ENCODE assay signal across 7 mouse cellular contexts in the genomic region with DNA sequence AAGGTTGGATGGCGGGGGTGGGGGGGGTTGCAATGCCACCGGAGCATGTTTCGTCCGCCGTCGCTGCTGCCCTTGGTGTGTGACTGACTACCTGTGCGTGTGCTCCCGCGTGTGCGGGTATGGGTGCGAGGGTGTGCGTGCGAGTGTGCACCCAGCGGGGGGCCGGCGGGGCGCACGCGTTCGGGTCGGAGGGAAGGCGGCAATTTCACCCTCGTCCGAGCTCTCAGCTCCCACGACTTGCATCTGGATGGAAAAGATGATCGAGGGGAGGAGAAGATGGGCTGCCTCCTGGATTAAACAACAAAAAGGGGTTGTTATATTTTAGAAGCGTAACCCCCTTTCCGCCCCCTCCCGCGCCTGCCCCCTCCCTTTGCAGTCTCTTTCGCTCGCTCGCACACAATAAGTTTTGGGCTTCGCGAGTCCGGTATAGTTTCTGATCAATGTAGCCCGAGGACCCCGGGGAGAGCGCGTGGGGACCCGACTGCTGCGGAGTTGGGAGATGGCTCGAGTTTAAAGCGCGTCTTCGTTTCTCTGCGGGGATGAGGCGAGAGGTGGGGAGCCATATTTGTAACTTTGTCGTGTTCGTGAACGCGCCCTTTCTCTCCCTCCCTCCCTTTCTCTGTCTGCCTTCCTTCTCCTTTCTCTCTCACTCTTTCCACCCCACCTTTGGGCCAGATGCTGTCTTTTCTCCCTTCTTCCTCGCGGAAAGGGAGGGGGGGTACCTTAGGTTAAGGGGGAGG. TPM values are rescaled to one million over a fixed set of nuclear protein-coding genes. Genes with fewer than 3 reads are reported as not detected.
DNase-seq lines count a peak whose midpoint lies in the region; ATAC-seq lines count a peak whose summit lies in the region.

No protein-coding gene starts in this region.

- peak overlapping the region; percentile 86 for H3K9ac ChIP-seq in midbrain, embryonic 14.5 days (replicated peaks; ENCODE audit: low read length)
- peak overlapping the region; percentile 93 for H3K9ac ChIP-seq in stomach, embryonic 16.5 days (ENCODE audit: low read length)

- DNase-seq in forelimb bud, embryonic 11.5 days (ENCODE audit: low read depth, low spot score) = peak; percentile 19
- DNase-seq in kidney, postnatal 10 days = peak; percentile 55
- DNase-seq in midbrain, embryonic 14.5 days = peak; percentile 72

- H3K27ac ChIP-seq in brown adipose tissue, adult 24 weeks (replicated peaks; ENCODE audit: low read depth, low read length) = peak overlapping the region; percentile 99
- peak overlapping the region; percentile 98 for H3K27ac ChIP-seq in midbrain, embryonic 14.5 days (replicated peaks; ENCODE audit: low read depth, low read length)
- peak overlapping the region; percentile 99 for H3K27ac ChIP-seq in stomach, embryonic 16.5 days (ENCODE audit: low read length)

- peaks cover 13% of the 10 kb centered on the region for H3K36me3 ChIP-seq in megakaryocyte, embryonic 14.5 days (replicated peaks; ENCODE audit: low read length)
- no peaks in the 10 kb centered on the region for H3K36me3 ChIP-seq in midbrain, embryonic 14.5 days (ENCODE audit: control insufficient read depth, insufficient read depth, low read length)
- no peaks in the 10 kb centered on the region for H3K36me3 ChIP-seq in stomach, embryonic 16.5 days (ENCODE audit: control insufficient read depth, insufficient read depth, low read length)

- H3K9me3 ChIP-seq in megakaryocyte, embryonic 14.5 days = no peaks in the 10 kb centered on the region
- H3K9me3 ChIP-seq in midbrain, embryonic 14.5 days (ENCODE audit: control insufficient read depth, low read length) = no peaks in the 10 kb centered on the region
- H3K9me3 ChIP-seq in stomach, embryonic 16.5 days (replicated peaks; ENCODE audit: control insufficient read depth, low read length) = no peaks in the 10 kb centered on the region

- H3K27me3 ChIP-seq in megakaryocyte, embryonic 14.5 days (replicated peaks) = peaks cover 6% of the 10 kb centered on the region
- no peaks in the 10 kb centered on the region for H3K27me3 ChIP-seq in midbrain, embryonic 14.5 days (ENCODE audit: control insufficient read depth, insufficient read depth, low read length)
- H3K27me3 ChIP-seq in stomach, embryonic 16.5 days (ENCODE audit: control insufficient read depth, insufficient read depth, low read length) = no peaks in the 10 kb centered on the region

- peak overlapping the region; percentile 66 for H3K4me2 ChIP-seq in midbrain, embryonic 14.5 days (ENCODE audit: low read length)
- peak overlapping the region; percentile 86 for H3K4me2 ChIP-seq in stomach, embryonic 16.5 days (ENCODE audit: low read depth, low read length)

- peaks cover 23% of the 10 kb centered on the region for H3K4me1 ChIP-seq in megakaryocyte, embryonic 14.5 days
- H3K4me1 ChIP-seq in brown adipose tissue, adult 24 weeks (ENCODE audit: control insufficient read depth, insufficient read depth, insufficient read length, low read length) = peaks cover 9% of the 10 kb centered on the region
- peaks cover 27% of the 10 kb centered on the region for H3K4me1 ChIP-seq in midbrain, embryonic 14.5 days (ENCODE audit: control insufficient read depth, insufficient read depth, low read length)
- H3K4me1 ChIP-seq in stomach, embryonic 16.5 days (ENCODE audit: control insufficient read depth, insufficient read depth, low read length) = peaks cover 24% of the 10 kb centered on the region

- H3K4me3 ChIP-seq in megakaryocyte, embryonic 14.5 days (replicated peaks) = peak overlapping the region; percentile 99
- H3K4me3 ChIP-seq in brown adipose tissue, adult 24 weeks (ENCODE audit: insufficient read depth, low read depth, low read length) = peak overlapping the region; percentile 93
- peak overlapping the region; percentile 85 for H3K4me3 ChIP-seq in midbrain, embryonic 14.5 days (replicated peaks; ENCODE audit: low read depth, low read length)
- H3K4me3 ChIP-seq in stomach, embryonic 16.5 days (replicated peaks; ENCODE audit: low read length) = peak overlapping the region; percentile 70

- WGBS in midbrain, embryonic 14.5 days = under 1% methylated on average over 53 of the region's 54 CpGs
- WGBS in stomach, embryonic 16.5 days = under 1% methylated on average over 53 of the region's 54 CpGs

- no peak for ATAC-seq in megakaryocyte, adult 5-6 weeks (ENCODE audit: poor library complexity, severe bottlenecking)
- ATAC-seq in midbrain, embryonic 14.5 days (ENCODE audit: low FRiP score, low TSS enrichment) = no peak
- no peak for ATAC-seq in stomach, embryonic 16.5 days (ENCODE audit: insufficient read depth, low FRiP score)

RNA-seq across cellular contexts. Expression of a gene that starts 0.8 kb away (rescaled TPM):
- polyA plus RNA-seq in megakaryocyte, embryonic 14.5 days (2012; ENCODE audit: insufficient read depth, low replicate concordance) = 15.3 and 263 TPM in 2 replicates
- total RNA-seq in megakaryocyte, adult 5-6 weeks (2015) = 257 and 275 TPM in 2 replicates
- total RNA-seq in megakaryocyte, adult 5-6 weeks (2017) = 587 and 621 TPM in 2 replicates
- 578 and 694 TPM in 2 replicates for polyA plus RNA-seq in brown adipose tissue, adult 24 weeks (2012; ENCODE audit: insufficient read depth, insufficient read length, missing spikeins)
- 81.0 and 82.1 TPM in 2 replicates for polyA plus RNA-seq in midbrain, embryonic 14.5 days (2014; fragmentation: Nextera tagmentation; extraction: Ambion mirVana)
- 117 and 125 TPM in 2 replicates for polyA plus RNA-seq in stomach, embryonic 16.5 days (2015; fragmentation: Nextera tagmentation; extraction: Ambion mirVana)

RNA-seq across cellular contexts. Expression of a gene that starts 59.9 kb away (rescaled TPM):
- polyA plus RNA-seq in megakaryocyte, embryonic 14.5 days (2012; ENCODE audit: insufficient read depth, low replicate concordance) = not detected in 2 replicates
- not detected in 2 replicates for total RNA-seq in megakaryocyte, adult 5-6 weeks (2015)
- not detected in 2 replicates for total RNA-seq in megakaryocyte, adult 5-6 weeks (2017)
- polyA plus RNA-seq in brown adipose tissue, adult 24 weeks (2012; ENCODE audit: insufficient read depth, insufficient read length, missing spikeins) = not detected in 2 replicates
- not detected in 2 replicates for polyA plus RNA-seq in midbrain, embryonic 14.5 days (2014; fragmentation: Nextera tagmentation; extraction: Ambion mirVana)
- polyA plus RNA-seq in stomach, embryonic 16.5 days (2015; fragmentation: Nextera tagmentation; extraction: Ambion mirVana) = not detected in 2 replicates

Comparison
In these comparisons a context has a peak if more than half of its experiments do, and no peak if none do; other contexts are left out.
1. DNase-seq: peak in every context shown above with its lines; median percentile 72 in midbrain, embryonic 14.5 days; 55 in kidney, postnatal 10 days; 19 in forelimb bud, embryonic 11.5 days.